Mouse (Mus musculus) ES-Bruce4 (cell line): ENCODE measurements around the gene Mpzl3.

ENCODE experiments used
- CTCF ChIP-seq: IDR thresholded peaks from one replicate; pipeline ENCODE4 v1.8.1; 2011; ENCODE audit warnings: low read depth, low read length
- POLR2A ChIP-seq: IDR thresholded peaks from one replicate; pipeline ENCODE4 v1.8.1; 2011; ENCODE audit warnings: low read length; ENCODE audit not compliant: insufficient read depth

- TF ChIP-seq CTCF (no peak), POLR2A (no peak)
Measured at GRCm38 (mm10) chr9:45034526-45034925, 20.5 kb upstream of the Mpzl3 start.
